Mouse (Mus musculus) ES-E14 (cell line): ENCODE results near the gene Gm2174.

Source experiments
- CHD2 ChIP-seq: IDR thresholded peaks from 2 replicates; pipeline ENCODE4 v1.6.1; 2014; ENCODE audit warnings: mild to moderate bottlenecking, low read depth, low read length, inconsistent platforms
- ZC3H11A ChIP-seq: IDR thresholded peaks from 2 replicates; pipeline ENCODE4 v1.6.1; 2012; ENCODE audit warnings: low read depth, mild to moderate bottlenecking, inconsistent platforms, low read length, borderline replicate concordance
- ZNF384 ChIP-seq: IDR thresholded peaks from 2 replicates; pipeline ENCODE4 v1.6.1; 2012; ENCODE audit warnings: low read depth, low read length, inconsistent platforms

DNA sequence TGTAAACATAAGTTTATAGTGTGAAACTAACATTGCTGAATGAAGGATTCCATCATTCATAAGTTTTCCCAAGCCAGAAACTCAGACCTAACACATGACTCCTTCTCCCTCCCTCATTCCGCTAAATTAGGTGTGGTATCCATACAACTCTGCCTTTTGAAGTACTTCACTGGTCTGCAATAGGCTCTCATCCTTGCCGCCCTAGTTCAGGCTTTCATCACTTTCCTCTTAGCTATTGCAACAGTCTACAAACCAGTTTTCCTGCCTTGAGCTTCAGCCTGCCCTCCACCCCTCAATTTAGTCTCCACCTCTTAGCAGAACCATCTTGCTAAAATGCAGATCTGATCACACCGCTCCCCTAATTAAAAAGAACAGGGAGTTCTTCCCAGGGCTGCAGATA, 29.8 kb downstream of the Gm2174 start:
- no peak for TF ChIP-seq CHD2
- TF ChIP-seq ZNF384 = no peak
- TF ChIP-seq ZC3H11A = no peak
